Mouse (Mus musculus): ENCODE measurements at regions not wholly inside any gene's neighbourhood (a gene's known extent, or its start where the extent isn't known, plus 50 kb on each side); places are given as distances from the start of the nearest gene placed in this dataset.

- TF ChIP-seq POLR2A (IDR thresholded peaks at IDR 0.05; ENCODE audit: insufficient read depth, low read length), result no peak
- no peak for TF ChIP-seq CTCF (IDR thresholded peaks at IDR 0.05; ENCODE audit: low read depth, low read length)
- TF ChIP-seq EP300 (IDR thresholded peaks at IDR 0.05; ENCODE audit: insufficient read depth, low read depth, low read length), result no peak
- Histone ChIP-seq H3K9ac (ENCODE audit: low read depth, poor library complexity, severe bottlenecking) (no peak overlapping the region), H3K4me3 (ENCODE audit: low read depth, low read length) (no peak overlapping the region), H3K27ac (ENCODE audit: insufficient read depth, low read length) (no peak overlapping the region), H3K4me1 (ENCODE audit: control insufficient read depth, insufficient read depth, low read length) (no peaks in the 10 kb centered on the region), H3K27me3 (ENCODE audit: control insufficient read depth, insufficient read depth, low read length, poor library complexity, severe bottlenecking) (no peaks in the 10 kb centered on the region), H3K9me3 (replicated peaks; ENCODE audit: control insufficient read depth, insufficient read depth, low read length, poor library complexity, severe bottlenecking) (no peaks in the 10 kb centered on the region), H3K36me3 (ENCODE audit: control insufficient read depth, insufficient read depth, low read length, poor library complexity, severe bottlenecking) (no peaks in the 10 kb centered on the region)
These were observed 797.8 kb downstream of the Efna5 start for GRCm38 (mm10) chr17:62083281-62083680.

- TF ChIP-seq EP300 (IDR thresholded peaks at IDR 0.05; ENCODE audit: insufficient read depth, low read depth, low read length) (no peak), POLR2A (IDR thresholded peaks at IDR 0.05; ENCODE audit: insufficient read depth, low read length) (no peak), CTCF (IDR thresholded peaks at IDR 0.05; ENCODE audit: low read depth, low read length) (no peak)
- no peaks in the 10 kb centered on the region for H3K4me1 ChIP-seq (ENCODE audit: control insufficient read depth, insufficient read depth, low read length)
- H3K36me3 ChIP-seq (ENCODE audit: control insufficient read depth, insufficient read depth, low read length, poor library complexity, severe bottlenecking), result no peaks in the 10 kb centered on the region
- no peak overlapping the region for H3K9ac ChIP-seq (ENCODE audit: low read depth, poor library complexity, severe bottlenecking)
- no peaks in the 10 kb centered on the region for H3K9me3 ChIP-seq (replicated peaks; ENCODE audit: control insufficient read depth, insufficient read depth, low read length, poor library complexity, severe bottlenecking)
- no peaks in the 10 kb centered on the region for H3K27me3 ChIP-seq (ENCODE audit: control insufficient read depth, insufficient read depth, low read length, poor library complexity, severe bottlenecking)
- H3K4me3 ChIP-seq (ENCODE audit: low read depth, low read length), result no peak overlapping the region
- H3K27ac ChIP-seq (ENCODE audit: insufficient read depth, low read length), result no peak overlapping the region
These were observed 803.5 kb downstream of the Efna5 start for GRCm38 (mm10) chr17:62077604-62078003.

GRCm38 (mm10) chr17:62064939-62065338, 816.2 kb downstream of the Efna5 start:
- Histone ChIP-seq H3K9ac (ENCODE audit: low read depth, poor library complexity, severe bottlenecking) (no peak overlapping the region), H3K4me3 (ENCODE audit: low read depth, low read length) (no peak overlapping the region), H3K27me3 (ENCODE audit: control insufficient read depth, insufficient read depth, low read length, poor library complexity, severe bottlenecking) (no peaks in the 10 kb centered on the region), H3K9me3 (replicated peaks; ENCODE audit: control insufficient read depth, insufficient read depth, low read length, poor library complexity, severe bottlenecking) (peaks cover 5% of the 10 kb centered on the region; the same call in 1 of the 2 replicates), H3K36me3 (ENCODE audit: control insufficient read depth, insufficient read depth, low read length, poor library complexity, severe bottlenecking) (no peaks in the 10 kb centered on the region; the same call in 1 of the 2 replicates), H3K27ac (ENCODE audit: insufficient read depth, low read length) (no peak overlapping the region), H3K4me1 (ENCODE audit: control insufficient read depth, insufficient read depth, low read length) (no peaks in the 10 kb centered on the region)
- no peak for TF ChIP-seq EP300 (IDR thresholded peaks at IDR 0.05; ENCODE audit: insufficient read depth, low read depth, low read length)

- peak; percentile 95 for TF ChIP-seq EP300 (IDR thresholded peaks at IDR 0.05; ENCODE audit: insufficient read depth, low read depth, low read length)
- no peak for TF ChIP-seq POLR2A (IDR thresholded peaks at IDR 0.05; ENCODE audit: insufficient read depth, low read length)
- H3K27ac ChIP-seq (ENCODE audit: insufficient read depth, low read length), result no peak overlapping the region; the same call in 1 of the 2 replicates
- no peaks in the 10 kb centered on the region for H3K27me3 ChIP-seq (ENCODE audit: control insufficient read depth, insufficient read depth, low read length, poor library complexity, severe bottlenecking)
- H3K9me3 ChIP-seq (replicated peaks; ENCODE audit: control insufficient read depth, insufficient read depth, low read length, poor library complexity, severe bottlenecking), result peaks cover 7% of the 10 kb centered on the region; the same call in 1 of the 2 replicates
- no peaks in the 10 kb centered on the region for H3K4me1 ChIP-seq (ENCODE audit: control insufficient read depth, insufficient read depth, low read length)
- no peaks in the 10 kb centered on the region for H3K36me3 ChIP-seq (ENCODE audit: control insufficient read depth, insufficient read depth, low read length, poor library complexity, severe bottlenecking)
- H3K9ac ChIP-seq (ENCODE audit: low read depth, poor library complexity, severe bottlenecking), result no peak overlapping the region
- H3K4me3 ChIP-seq (ENCODE audit: low read depth, low read length), result no peak overlapping the region
These were observed 823.1 kb downstream of the Efna5 start for GRCm38 (mm10) chr17:62058016-62058415.

DNA sequence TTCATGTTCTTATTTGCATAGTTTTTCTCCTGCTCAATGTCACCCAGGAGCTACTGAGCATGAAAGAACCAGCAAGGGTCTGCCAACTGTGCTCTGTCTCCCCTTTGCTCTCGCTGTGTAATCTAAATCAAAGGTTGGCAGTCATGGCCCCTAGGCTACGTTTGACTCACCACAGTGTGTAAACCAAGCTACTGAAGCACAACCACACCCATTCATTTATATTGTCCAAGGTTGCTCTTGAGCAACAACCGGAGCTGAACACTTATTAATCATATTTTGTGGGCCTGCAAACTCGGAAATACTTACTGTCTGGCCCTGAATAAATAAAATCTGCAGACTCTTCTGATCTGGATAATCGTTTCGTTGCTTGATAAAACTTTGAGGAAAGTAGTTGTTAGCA, 826.3 kb downstream of the Efna5 start:
- H3K4me1 ChIP-seq (ENCODE audit: control insufficient read depth, insufficient read depth, low read length), result no peaks in the 10 kb centered on the region
- H3K9me3 ChIP-seq (replicated peaks; ENCODE audit: control insufficient read depth, insufficient read depth, low read length, poor library complexity, severe bottlenecking), result peaks cover 14% of the 10 kb centered on the region
- no peaks in the 10 kb centered on the region for H3K27me3 ChIP-seq (ENCODE audit: control insufficient read depth, insufficient read depth, low read length, poor library complexity, severe bottlenecking)
- H3K27ac ChIP-seq (ENCODE audit: insufficient read depth, low read length), result no peak overlapping the region
- no peak overlapping the region for H3K9ac ChIP-seq (ENCODE audit: low read depth, poor library complexity, severe bottlenecking)
- no peak overlapping the region for H3K4me3 ChIP-seq (ENCODE audit: low read depth, low read length)
- H3K36me3 ChIP-seq (ENCODE audit: control insufficient read depth, insufficient read depth, low read length, poor library complexity, severe bottlenecking), result no peaks in the 10 kb centered on the region; the same call in 1 of the 2 replicates
- TF ChIP-seq EP300 (IDR thresholded peaks at IDR 0.05; ENCODE audit: insufficient read depth, low read depth, low read length) (no peak), CTCF (IDR thresholded peaks at IDR 0.05; ENCODE audit: low read depth, low read length) (no peak), POLR2A (IDR thresholded peaks at IDR 0.05; ENCODE audit: insufficient read depth, low read length) (no peak)

DNA sequence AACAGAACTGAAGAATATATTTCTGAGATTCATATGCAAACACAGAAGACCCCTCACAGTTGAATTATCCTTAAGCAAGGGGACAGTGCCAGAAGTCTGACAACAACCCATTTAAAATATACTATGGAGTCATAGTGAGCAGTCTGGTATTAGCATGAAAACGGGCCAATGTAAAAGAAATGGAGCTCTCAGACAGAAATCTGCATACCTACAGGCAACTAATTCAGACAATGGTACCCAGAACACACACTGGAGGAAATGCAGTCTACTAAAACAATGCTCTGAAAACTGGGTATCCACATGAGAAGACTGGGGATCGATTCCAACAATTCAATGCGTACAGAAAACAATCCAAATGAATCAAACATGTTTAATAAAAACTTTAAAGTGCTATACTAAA, 832.1 kb downstream of the Efna5 start:
- Histone ChIP-seq H3K4me3 (ENCODE audit: low read depth, low read length) (no peak overlapping the region), H3K27ac (ENCODE audit: insufficient read depth, low read length) (peak overlapping the region; percentile 85; the same call in 1 of the 2 replicates), H3K36me3 (ENCODE audit: control insufficient read depth, insufficient read depth, low read length, poor library complexity, severe bottlenecking) (no peaks in the 10 kb centered on the region; the same call in 1 of the 2 replicates), H3K9ac (ENCODE audit: low read depth, poor library complexity, severe bottlenecking) (no peak overlapping the region), H3K27me3 (ENCODE audit: control insufficient read depth, insufficient read depth, low read length, poor library complexity, severe bottlenecking) (no peaks in the 10 kb centered on the region), H3K9me3 (replicated peaks; ENCODE audit: control insufficient read depth, insufficient read depth, low read length, poor library complexity, severe bottlenecking) (peaks cover 9% of the 10 kb centered on the region), H3K4me1 (ENCODE audit: control insufficient read depth, insufficient read depth, low read length) (no peaks in the 10 kb centered on the region)
- TF ChIP-seq EP300 (IDR thresholded peaks at IDR 0.05; ENCODE audit: insufficient read depth, low read depth, low read length) (0 out of 2 replicates have a peak, but pooled peaks have one; percentile 34), CTCF (IDR thresholded peaks at IDR 0.05; ENCODE audit: low read depth, low read length) (no peak)
